Mouse (Mus musculus): ENCODE results near the gene Dip2b. TPM values are rescaled to one million over a fixed set of nuclear protein-coding genes. Genes with fewer than 3 reads are reported as not detected.
"Not testable (repeated sequence)": the region's sequence is repeated elsewhere in the genome, so short reads cannot be mapped to it uniquely, and the experiment has no call there.

Dip2b gene
- total RNA-seq, 2 experiments from 2014 or later = 53.8 to 54.2 TPM

GRCm38 (mm10) chr15:100248665-100249433, 210.4 kb downstream of the Dip2b start:
- DNase-seq (ENCODE audit: low spot score in 2 of 2) = no peak

GRCm38 (mm10) chr15:100251153-100251780, 212.8 kb downstream of the Dip2b start:
- DNase-seq (ENCODE audit: low spot score in 2 of 2) = no peak

- DNase-seq (ENCODE audit: low spot score in 2 of 2) = no peak
Measured at GRCm38 (mm10) chr15:100256386-100256785, 217.9 kb downstream of the Dip2b start.

- DNase-seq (ENCODE audit: low spot score in 2 of 2) = no peak
Measured at GRCm38 (mm10) chr15:100257305-100257704, 218.8 kb downstream of the Dip2b start.

GRCm38 (mm10) chr15:100258646-100259425, 220.4 kb downstream of the Dip2b start:
- no peak for DNase-seq (ENCODE audit: low spot score in 2 of 2)

- not testable (repeated sequence) for DNase-seq (ENCODE audit: low spot score in 2 of 2)
Measured at GRCm38 (mm10) chr15:100260351-100260750, 221.9 kb downstream of the Dip2b start.

- peak in 1 of 2 experiments; percentile 29 for DNase-seq (ENCODE audit: low spot score in 2 of 2)
Measured at GRCm38 (mm10) chr15:100263246-100263905, 224.9 kb downstream of the Dip2b start.

GRCm38 (mm10) chr15:100265586-100266325, 227.3 kb downstream of the Dip2b start:
- DNase-seq (ENCODE audit: low spot score in 2 of 2) = no peak

GRCm38 (mm10) chr15:100268916-100269315, 230.5 kb downstream of the Dip2b start:
- DNase-seq (ENCODE audit: low spot score in 2 of 2) = no peak

Other genes with a start within 250 kb of the Dip2b start
- 10 to 100 TPM; 18.6 to 18.7 TPM for gene Lima1, start 163.2 kb upstream of the Dip2b start, total RNA-seq (2021)
- under 1 TPM; 0.02 to 0.07 TPM for gene Fam186a, start 71.6 kb upstream of the Dip2b start, total RNA-seq (2021)
- gene Larp4, start 68.6 kb upstream of the Dip2b start, total RNA-seq (2021) = 10 to 100 TPM; 52.3 to 56.8 TPM
- 10 to 100 TPM; 15.1 to 16.3 TPM for gene Atf1, start 189.2 kb downstream of the Dip2b start, total RNA-seq (2021)
- not detected for gene Tmprss12, start 242.2 kb downstream of the Dip2b start, total RNA-seq (2021)

All from layer of hippocampus, postnatal 14 days (tissue).